Comparison of ENCODE assay signal across 17 mouse cellular contexts in genomic region chr2:37982714-37983113, GRCm38 (mm10).
"Had no signal": no experiment of that assay in that cellular context is flagged by ENCODE, and none has a peak within 500 bp of the region (broad histone marks: within the 10 kb centered on the region; RNA-seq: fewer than 3 reads in every experiment).

No protein-coding gene starts in this region.

- H3K4me3 ChIP-seq: kidney, embryonic 15.5 days; left cerebral cortex, adult 2 months; liver, embryonic 13.5 days; neural tube, embryonic 12.5 days; stomach, embryonic 15.5 days had no signal

- H3K9ac ChIP-seq: kidney, embryonic 15.5 days; liver, embryonic 13.5 days; neural tube, embryonic 12.5 days; stomach, embryonic 15.5 days had no signal

- H3K4me2 ChIP-seq: kidney, embryonic 15.5 days; liver, embryonic 13.5 days; midbrain, embryonic 11.5 days; neural tube, embryonic 12.5 days; stomach, embryonic 15.5 days had no signal

- H3K27ac ChIP-seq: kidney, embryonic 15.5 days; left cerebral cortex, adult 2 months; liver, embryonic 13.5 days; neural tube, embryonic 12.5 days; stomach, embryonic 15.5 days had no signal

- DNase-seq: kidney, postnatal 14 days; kidney, postnatal 4 days; layer of hippocampus, adult 9-11 months; layer of hippocampus, postnatal 36 days; liver, embryonic 13.5 days; lung, adult 2 months; lung, postnatal 14 days; lung, postnatal 4 days; midbrain, embryonic 14.5 days; right cerebral cortex, postnatal 25 days; spleen, adult 18-20 months; thymus, postnatal 25 days had no signal

- H3K36me3 ChIP-seq: kidney, embryonic 15.5 days; neural tube, embryonic 12.5 days; stomach, embryonic 15.5 days had no signal

- H3K4me1 ChIP-seq: neural tube, embryonic 12.5 days; stomach, embryonic 15.5 days had no signal

- H3K9me3 ChIP-seq: kidney, embryonic 15.5 days; liver, embryonic 13.5 days; neural tube, embryonic 12.5 days; stomach, embryonic 15.5 days had no signal

- H3K27me3 ChIP-seq: kidney, embryonic 15.5 days; liver, embryonic 13.5 days; neural tube, embryonic 12.5 days; stomach, embryonic 15.5 days had no signal
